Mouse (Mus musculus) MEL (cell line): ENCODE results near the gene Abat.

Source experiments
- CTCF ChIP-seq, 3 experiments: IDR thresholded peaks in 2 of 3; conservative IDR thresholded peaks in 1 of 3; 2 replicates each; pipeline ENCODE4 v1.5.1; 2011 to 2012; ENCODE audit warnings: low read length in 3 of 3, low read depth in 2 of 3, mild to moderate bottlenecking in 2 of 3, improper control_type of control experiment in 1 of 3, inconsistent platforms in 1 of 3, mixed read lengths in 1 of 3, moderate library complexity in 1 of 3; ENCODE audit not compliant: control insufficient read depth in 1 of 3, insufficient read depth in 1 of 3, poor library complexity in 1 of 3, severe bottlenecking in 1 of 3
- EP300 ChIP-seq, 2 experiments: IDR thresholded peaks; 2 replicates each; pipeline ENCODE4 v1.6.1; 2011; ENCODE audit warnings: improper control_type of control experiment in 2 of 2, low read length in 2 of 2, low read depth in 1 of 2, mild to moderate bottlenecking in 1 of 2
- MAX ChIP-seq: IDR thresholded peaks from 2 replicates; pipeline ENCODE4 v1.6.1; 2011; ENCODE audit warnings: low read length, improper control_type of control experiment
- POLR2A ChIP-seq, 2 experiments: IDR thresholded peaks; 2 replicates each; pipeline ENCODE4 v1.6.1; 2011 to 2012; ENCODE audit warnings: low read length in 2 of 2, mild to moderate bottlenecking in 2 of 2, control low read depth in 1 of 2, improper control_type of control experiment in 1 of 2, low read depth in 1 of 2, moderate library complexity in 1 of 2; ENCODE audit not compliant: control insufficient read depth in 1 of 2, insufficient read depth in 1 of 2, poor library complexity in 1 of 2
- RCOR1 ChIP-seq: IDR thresholded peaks from 2 replicates; pipeline ENCODE4 v1.6.1; 2012; ENCODE audit warnings: low read depth, mild to moderate bottlenecking, inconsistent platforms, low read length, improper control_type of control experiment

GRCm38 (mm10) chr16:8658349-8658748 is 145.1 kb downstream of the Abat start:
- TF ChIP-seq EP300 (IDR thresholded peaks at IDR 0.05; ENCODE audit: low read depth in 1 of 2, low read length in 2 of 2) (no peak), POLR2A (IDR thresholded peaks at IDR 0.05; ENCODE audit: control insufficient read depth in 1 of 2, insufficient read depth in 1 of 2, low read depth in 1 of 2, low read length in 2 of 2, poor library complexity in 1 of 2) (peak in 1 of 2 experiments; percentile 23; a peak in 1 of 4 replicates), MAX (no peak), CTCF (IDR thresholded peaks at IDR 0.05 in 2 of 3, conservative IDR thresholded peaks at IDR 0.05 in 1 of 3; ENCODE audit: control insufficient read depth in 1 of 3, insufficient read depth in 1 of 3, low read depth in 2 of 3, low read length in 3 of 3, poor library complexity in 1 of 3, severe bottlenecking in 1 of 3) (no peak), RCOR1 (no peak)
